Mouse (Mus musculus): ENCODE measurements around the gene Cd72. TPM values are rescaled to one million over a fixed set of nuclear protein-coding genes. Genes with fewer than 3 reads are reported as not detected.
A peak's percentile ranks its signal among the peaks of the same experiment; 100 is the strongest.

The Cd72 gene
- polyA plus RNA-seq, 1 experiment from 2014 or later = 1.1 TPM

DNA sequence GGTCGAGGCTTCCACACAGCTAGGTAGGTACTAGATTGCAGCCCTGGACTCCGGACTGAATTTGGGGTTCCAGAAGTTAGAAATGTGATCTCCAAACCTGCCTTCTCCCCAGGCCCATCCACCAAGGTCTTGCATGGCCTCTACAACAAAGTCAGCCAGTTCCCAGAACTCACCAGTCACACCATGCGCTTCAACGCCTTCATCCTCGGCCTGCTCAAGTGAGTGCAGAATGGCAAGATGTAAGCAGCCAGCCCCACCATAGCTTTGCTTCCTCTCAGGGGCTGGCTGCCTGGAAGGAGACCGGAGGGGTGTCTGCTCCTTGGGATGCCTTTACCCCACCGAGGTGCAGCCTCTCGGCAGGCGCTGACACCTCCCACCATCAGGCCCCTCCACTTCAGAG, 30.4 kb downstream of the Cd72 start:
- Histone ChIP-seq H3K9ac (no peak overlapping the region), H3K4me3 (no peak overlapping the region), H3K27ac (no peak overlapping the region), H3K36me3 (peaks cover 3% of the 10 kb centered on the region; the same call in 1 of the 2 replicates), H3K27me3 (replicated peaks) (peaks cover 78% of the 10 kb centered on the region), H3K4me2 (no peak overlapping the region), H3K9me3 (replicated peaks) (no peaks in the 10 kb centered on the region), H3K4me1 (peaks cover 16% of the 10 kb centered on the region)
- 63% methylated on average over 9 of the region's 9 CpGs for WGBS (ENCODE audit: insufficient replicate concordance)
- no peak for ATAC-seq

DNA sequence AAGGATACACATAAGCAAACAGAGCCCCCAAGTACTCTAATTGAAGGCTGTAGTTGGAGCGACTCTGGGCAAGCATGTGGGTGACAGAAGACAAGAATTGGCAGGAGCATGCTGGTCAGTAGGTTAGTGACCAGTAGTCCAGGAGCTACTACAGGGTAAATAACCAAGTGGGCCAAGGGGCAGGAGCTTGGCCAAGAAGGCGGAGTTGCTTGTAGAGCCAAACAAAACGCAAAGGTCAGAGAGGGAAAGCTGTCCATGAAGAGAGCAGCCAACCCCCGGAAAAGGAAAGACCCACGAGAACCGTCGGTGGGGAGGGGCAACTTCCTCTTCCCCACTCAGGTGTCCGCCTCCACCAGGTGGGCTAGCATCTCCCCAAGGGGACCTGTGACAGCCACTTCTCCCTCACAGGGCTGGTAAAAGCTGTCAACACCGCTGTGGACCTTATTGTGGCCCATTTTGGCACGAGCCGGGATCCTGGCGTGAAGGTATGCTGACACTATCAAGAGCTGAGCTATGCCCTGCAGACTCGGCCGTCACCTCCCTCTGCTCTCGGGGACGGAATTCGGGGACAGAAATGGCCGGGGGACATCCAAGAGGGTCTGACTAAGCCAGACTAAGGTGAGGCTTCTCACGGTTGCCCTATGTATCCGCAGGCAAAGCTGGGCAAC, 31.0 kb downstream of the Cd72 start:
- no peak overlapping the region for H3K9ac ChIP-seq
- H3K4me2 ChIP-seq = no peak overlapping the region
- no peak overlapping the region for H3K27ac ChIP-seq
- peaks cover 71% of the 10 kb centered on the region for H3K27me3 ChIP-seq (replicated peaks)
- no peak for ATAC-seq
- no peaks in the 10 kb centered on the region for H3K9me3 ChIP-seq (replicated peaks)
- H3K4me1 ChIP-seq = peaks cover 16% of the 10 kb centered on the region
- no peak overlapping the region for H3K4me3 ChIP-seq
- H3K36me3 ChIP-seq = peaks cover 3% of the 10 kb centered on the region; the same call in 1 of the 2 replicates
- WGBS (ENCODE audit: insufficient replicate concordance) = 78% methylated on average over 20 of the region's 20 CpGs

DNA sequence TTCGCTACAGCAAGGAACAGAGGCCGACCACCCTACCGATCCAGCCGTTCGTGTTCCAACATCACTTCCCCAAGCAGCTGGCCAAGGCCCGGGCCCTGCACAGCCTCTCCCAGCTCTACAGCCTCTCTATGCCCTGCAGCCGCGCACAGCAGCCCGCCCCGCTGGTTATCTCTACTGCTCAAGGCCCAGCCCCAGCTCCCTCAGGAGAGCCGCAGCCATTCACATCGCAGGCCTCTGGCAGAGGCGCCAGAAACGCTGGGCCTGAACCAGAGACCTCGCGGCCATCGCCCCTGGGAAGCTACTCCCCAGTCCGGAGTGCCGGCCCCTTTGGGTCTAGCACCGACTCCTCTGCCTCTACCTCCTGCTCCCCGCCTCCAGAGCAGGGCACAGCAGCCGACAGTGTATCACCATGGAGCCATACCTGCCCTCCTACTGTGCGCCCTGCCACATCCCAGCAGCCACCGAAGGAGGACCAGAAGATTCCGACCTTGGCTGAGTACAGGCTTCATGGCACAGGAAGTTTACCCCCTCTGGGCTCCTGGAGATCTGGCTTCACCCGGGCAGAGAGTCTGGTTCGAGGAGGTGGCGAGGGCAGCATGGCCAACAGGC, 32.7 kb downstream of the Cd72 start:
- Histone ChIP-seq H3K4me3 (no peak overlapping the region), H3K36me3 (peaks cover 3% of the 10 kb centered on the region; the same call in 1 of the 2 replicates), H3K9ac (no peak overlapping the region), H3K4me1 (peaks cover 31% of the 10 kb centered on the region), H3K27ac (no peak overlapping the region), H3K27me3 (replicated peaks) (peaks cover 55% of the 10 kb centered on the region), H3K9me3 (replicated peaks) (no peaks in the 10 kb centered on the region), H3K4me2 (no peak overlapping the region)
- WGBS (ENCODE audit: insufficient replicate concordance) = 43% methylated on average over 28 of the region's 28 CpGs
- ATAC-seq = peak; percentile 41; the same call in 1 of the 2 replicates

DNA sequence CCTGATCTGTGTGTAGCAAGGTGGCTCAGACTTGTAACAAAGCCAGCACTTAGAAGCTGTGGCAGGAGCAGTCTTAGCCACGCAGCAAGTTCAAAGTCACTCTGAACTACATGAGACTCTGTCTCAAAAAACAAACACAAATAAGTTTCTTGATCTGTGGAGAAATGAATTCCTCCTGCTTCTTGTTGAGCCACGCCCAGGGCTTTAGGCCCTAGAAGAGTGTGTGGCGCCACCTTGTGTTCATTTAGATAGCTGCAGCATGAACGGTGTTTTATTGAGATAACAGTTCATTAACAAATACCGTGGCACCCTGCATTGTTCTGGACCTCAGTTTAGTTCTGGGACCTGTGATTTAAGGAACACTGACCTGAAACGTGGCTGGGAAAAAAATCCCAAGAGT, 34.1 kb downstream of the Cd72 start:
- H3K27me3 ChIP-seq (replicated peaks) = peaks cover 40% of the 10 kb centered on the region
- H3K36me3 ChIP-seq = peaks cover 14% of the 10 kb centered on the region
- 3% methylated on average over 6 of the region's 6 CpGs for WGBS (ENCODE audit: insufficient replicate concordance)
- no peak overlapping the region for H3K27ac ChIP-seq
- H3K4me2 ChIP-seq = no peak overlapping the region
- no peak overlapping the region for H3K4me3 ChIP-seq
- H3K4me1 ChIP-seq = peaks cover 26% of the 10 kb centered on the region
- 0 out of 2 replicates have a peak, but pooled peaks cover 6% of the 10 kb centered on the region for H3K9me3 ChIP-seq (replicated peaks)
- no peak overlapping the region for H3K9ac ChIP-seq
- no peak for ATAC-seq

DNA sequence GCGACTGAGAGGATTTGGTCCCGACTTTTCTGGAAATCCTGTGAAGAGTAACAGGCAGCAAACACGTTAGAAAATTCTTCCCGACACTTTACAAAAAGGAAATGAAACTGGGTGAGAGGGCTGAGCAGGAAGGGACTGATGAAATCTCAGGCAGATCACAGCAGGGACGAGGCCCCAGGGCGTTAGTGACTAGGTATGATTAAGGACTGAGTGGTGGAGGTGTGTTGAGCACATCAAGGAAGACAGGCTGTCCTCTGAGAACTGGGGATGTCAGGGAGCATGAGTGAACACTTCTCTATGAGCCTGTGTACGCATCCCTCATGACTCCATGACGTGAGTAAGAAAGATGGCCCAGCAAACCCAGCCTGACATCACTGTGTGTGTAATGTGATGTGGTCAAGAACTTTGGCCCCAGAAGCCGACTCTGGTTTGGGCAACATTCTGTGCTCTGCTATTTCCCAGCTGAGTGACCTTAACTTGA, 34.6 kb downstream of the Cd72 start:
- H3K4me2 ChIP-seq = no peak overlapping the region
- H3K4me3 ChIP-seq = no peak overlapping the region
- 0 out of 2 replicates have a peak, but pooled peaks cover 6% of the 10 kb centered on the region for H3K9me3 ChIP-seq (replicated peaks)
- peaks cover 14% of the 10 kb centered on the region for H3K36me3 ChIP-seq
- peaks cover 36% of the 10 kb centered on the region for H3K27me3 ChIP-seq (replicated peaks)
- H3K9ac ChIP-seq = no peak overlapping the region
- H3K4me1 ChIP-seq = peaks cover 22% of the 10 kb centered on the region
- no peak overlapping the region for H3K27ac ChIP-seq
- ATAC-seq = no peak
- 45% methylated on average over 9 of the region's 9 CpGs for WGBS (ENCODE audit: insufficient replicate concordance)

DNA sequence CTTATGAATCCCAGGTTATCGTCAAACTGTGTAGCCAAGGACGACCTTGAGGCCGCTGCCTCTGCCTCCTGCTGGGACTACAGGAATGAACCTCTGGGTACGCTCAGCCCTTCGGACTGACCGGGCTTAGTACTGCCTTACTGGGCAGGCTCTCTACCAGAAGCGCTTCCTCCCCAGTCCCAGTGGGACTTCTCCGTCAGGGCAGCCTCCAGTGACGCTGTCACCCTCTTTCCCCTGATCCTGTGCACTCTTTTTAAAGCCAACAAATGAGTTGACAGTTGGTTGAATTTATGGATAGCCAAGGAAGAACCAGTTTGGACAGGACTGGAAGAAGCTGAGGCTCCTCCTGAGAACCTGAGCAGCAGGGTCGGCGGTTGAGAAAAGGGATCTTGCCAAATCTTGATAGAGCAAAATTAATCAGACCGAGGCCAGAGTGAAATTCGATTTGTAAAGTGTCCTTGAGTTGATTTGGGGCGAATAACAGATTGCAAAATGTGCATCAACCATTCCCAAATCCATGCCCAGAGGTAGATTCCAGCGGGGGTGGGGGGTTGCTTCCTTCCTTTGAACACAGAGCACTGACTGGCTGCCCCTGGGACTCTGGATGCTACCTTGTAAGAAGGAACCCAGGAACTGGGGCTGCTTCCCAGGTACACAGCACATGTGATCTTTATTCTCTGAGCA, 35.3 kb downstream of the Cd72 start:
- Histone ChIP-seq H3K4me3 (no peak overlapping the region), H3K4me2 (no peak overlapping the region), H3K27me3 (replicated peaks) (peaks cover 28% of the 10 kb centered on the region), H3K9ac (no peak overlapping the region), H3K27ac (no peak overlapping the region), H3K4me1 (peaks cover 22% of the 10 kb centered on the region), H3K9me3 (replicated peaks) (0 out of 2 replicates have a peak, but pooled peaks cover 6% of the 10 kb centered on the region), H3K36me3 (peaks cover 12% of the 10 kb centered on the region)
- ATAC-seq = no peak
- WGBS (ENCODE audit: insufficient replicate concordance) = 48% methylated on average over 15 of the region's 15 CpGs

DNA sequence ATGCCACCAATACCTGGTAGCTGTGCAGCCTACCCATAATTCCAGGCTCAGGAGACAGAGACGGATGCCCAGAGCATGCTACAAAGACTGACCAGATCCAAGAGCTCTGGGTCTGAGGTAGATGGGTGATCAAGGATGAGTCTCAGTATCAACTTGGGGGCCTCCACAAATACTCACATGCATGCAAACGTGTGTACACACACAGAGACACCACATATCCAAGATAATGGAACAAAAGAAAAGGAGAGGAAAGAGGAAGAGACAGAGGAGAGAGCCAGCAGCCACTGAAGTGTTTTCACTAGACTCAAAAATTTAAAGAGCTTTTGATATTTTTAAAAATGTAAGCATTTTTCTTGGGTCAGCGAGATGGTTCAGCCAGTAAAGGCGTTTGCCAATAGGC, 36.0 kb downstream of the Cd72 start:
- no peak overlapping the region for H3K9ac ChIP-seq
- peaks cover 11% of the 10 kb centered on the region for H3K36me3 ChIP-seq
- H3K27me3 ChIP-seq (replicated peaks) = peaks cover 22% of the 10 kb centered on the region
- no peak overlapping the region for H3K4me2 ChIP-seq
- ATAC-seq = no peak
- H3K4me3 ChIP-seq = no peak overlapping the region
- no peak overlapping the region for H3K27ac ChIP-seq
- WGBS (ENCODE audit: insufficient replicate concordance) = 59% methylated on average over 4 of the region's 4 CpGs
- H3K4me1 ChIP-seq = peaks cover 24% of the 10 kb centered on the region
- H3K9me3 ChIP-seq (replicated peaks) = 0 out of 2 replicates have a peak, but pooled peaks cover 6% of the 10 kb centered on the region

DNA sequence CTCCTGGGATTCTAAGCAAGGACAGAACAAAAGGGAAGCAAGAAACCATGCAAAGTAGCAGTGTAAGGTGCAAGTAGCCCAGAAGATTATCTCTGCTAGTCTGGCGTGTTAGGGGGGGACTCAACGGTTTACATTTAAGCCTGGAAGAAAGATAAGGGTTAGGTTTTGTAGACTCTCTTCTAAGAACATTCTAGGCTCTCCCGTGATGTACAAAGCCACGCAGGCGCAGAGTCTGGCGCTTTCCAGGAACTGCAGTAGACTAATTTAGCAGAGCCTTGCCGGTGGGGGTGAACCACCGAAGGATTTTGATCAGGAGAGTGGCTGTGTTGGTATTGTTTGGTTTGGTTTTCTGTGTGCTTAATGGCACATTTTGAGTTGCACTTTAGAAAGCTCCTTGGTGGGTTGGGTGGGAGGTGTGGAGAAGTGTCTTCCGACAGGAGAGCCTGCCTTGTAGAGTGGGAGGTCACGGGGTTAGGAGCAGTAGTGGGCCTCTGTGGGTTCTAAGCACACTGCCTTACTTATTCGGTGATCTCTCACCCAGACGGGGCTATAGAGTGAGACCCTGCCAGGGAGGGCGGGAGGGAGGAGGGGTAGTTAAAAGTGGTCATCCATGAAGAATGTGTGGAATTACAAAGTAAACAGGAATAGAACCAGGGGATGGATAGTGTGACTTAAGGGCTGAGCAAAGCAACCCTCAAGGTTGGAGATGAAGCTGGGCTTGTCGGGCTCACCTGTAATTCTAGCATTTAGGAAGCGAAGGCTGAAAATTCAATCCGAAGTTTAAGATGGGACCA, 37.0 kb downstream of the Cd72 start:
- H3K9ac ChIP-seq = no peak overlapping the region
- peaks cover 26% of the 10 kb centered on the region for H3K4me1 ChIP-seq
- H3K4me2 ChIP-seq = peak overlapping the region; percentile 34; the same call in 1 of the 2 replicates
- WGBS (ENCODE audit: insufficient replicate concordance) = 49% methylated on average over 16 of the region's 16 CpGs
- H3K36me3 ChIP-seq = peaks cover 11% of the 10 kb centered on the region
- no peak overlapping the region for H3K4me3 ChIP-seq
- H3K9me3 ChIP-seq (replicated peaks) = 0 out of 2 replicates have a peak, but pooled peaks cover 6% of the 10 kb centered on the region
- peak; percentile 64; the same call in 1 of the 2 replicates for ATAC-seq
- H3K27ac ChIP-seq = peak overlapping the region; percentile 53
- H3K27me3 ChIP-seq (replicated peaks) = peaks cover 13% of the 10 kb centered on the region

DNA sequence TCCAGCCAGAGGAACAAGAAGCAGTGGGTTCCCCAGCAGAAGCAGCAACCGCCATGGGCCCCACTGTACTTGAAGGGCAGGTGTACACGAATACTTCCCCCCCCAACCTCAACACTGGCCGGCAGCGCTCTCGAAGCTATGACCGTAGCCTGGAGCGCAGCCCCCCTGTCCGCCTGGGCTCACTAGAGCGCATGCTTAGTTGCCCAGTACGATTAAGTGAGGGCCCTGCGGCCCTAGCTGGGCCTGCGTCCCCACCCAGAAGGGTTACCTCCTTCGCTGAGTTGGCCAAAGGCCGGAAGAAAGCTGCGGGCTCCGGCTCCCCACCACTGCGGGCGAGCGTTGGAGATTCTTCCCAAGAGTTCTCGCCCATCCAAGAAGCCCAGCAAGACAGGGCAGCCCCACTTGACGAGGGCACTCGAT, 38.3 kb downstream of the Cd72 start:
- H3K4me2 ChIP-seq = no peak overlapping the region
- WGBS (ENCODE audit: insufficient replicate concordance) = 85% methylated on average over 22 of the region's 22 CpGs
- no peak overlapping the region for H3K4me3 ChIP-seq

DNA sequence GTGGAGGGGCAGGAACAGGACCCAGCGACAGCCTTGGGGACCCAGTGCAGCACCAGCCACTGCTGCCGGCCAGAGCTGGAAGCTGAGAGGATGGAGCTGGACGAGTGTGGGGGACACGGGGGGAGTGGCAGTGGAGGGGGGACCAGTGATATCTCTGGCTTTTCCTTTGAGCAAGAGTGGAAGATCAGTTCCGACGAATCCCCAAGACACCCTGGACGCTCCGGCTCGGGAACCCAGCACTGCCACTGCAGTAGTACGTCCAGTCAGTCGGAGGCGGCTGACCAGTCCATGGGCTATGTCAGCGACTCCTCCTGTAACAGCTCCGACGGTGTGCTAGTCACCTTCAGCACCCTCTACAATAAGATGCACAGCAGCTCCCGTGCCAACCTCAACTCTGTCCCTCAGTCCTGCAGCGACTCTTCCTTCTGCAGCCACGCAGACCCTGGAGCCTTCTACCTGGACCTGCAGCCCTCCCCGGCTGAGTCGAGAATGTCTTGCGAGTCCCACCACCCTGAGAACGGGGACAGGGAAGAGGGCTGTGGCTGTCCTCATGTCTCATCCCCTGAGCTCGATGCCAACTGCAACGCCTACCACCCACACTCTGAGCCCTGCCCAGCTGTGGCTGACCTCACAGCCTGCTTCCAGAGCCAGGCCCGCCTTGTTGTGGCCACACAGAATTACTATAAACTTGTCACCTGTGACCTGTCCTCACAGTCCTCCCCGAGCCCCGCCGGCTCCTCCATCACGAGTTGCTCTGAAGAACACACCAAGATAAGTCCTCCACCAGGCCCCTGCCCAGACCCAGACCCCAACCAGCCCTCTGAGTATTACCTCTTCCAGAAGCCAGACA, 39.0 kb downstream of the Cd72 start:
- ATAC-seq = no peak

More for the DNA sequence above, 38.3 kb downstream of the Cd72 start:
- 0 out of 2 replicates have a peak, but pooled peaks cover 6% of the 10 kb centered on the region for H3K9me3 ChIP-seq (replicated peaks)
- no peak for ATAC-seq
- H3K36me3 ChIP-seq = peaks cover 11% of the 10 kb centered on the region
- no peak overlapping the region for H3K9ac ChIP-seq
- no peaks in the 10 kb centered on the region for H3K27me3 ChIP-seq (replicated peaks)
- H3K27ac ChIP-seq = no peak overlapping the region
- H3K4me1 ChIP-seq = peaks cover 26% of the 10 kb centered on the region

More for the DNA sequence above, 39.0 kb downstream of the Cd72 start:
- WGBS (ENCODE audit: insufficient replicate concordance) = 78% methylated on average over 29 of the region's 29 CpGs
- H3K9me3 ChIP-seq (replicated peaks) = 0 out of 2 replicates have a peak, but pooled peaks cover 6% of the 10 kb centered on the region
- no peak overlapping the region for H3K4me3 ChIP-seq
- peaks cover 26% of the 10 kb centered on the region for H3K4me1 ChIP-seq
- H3K36me3 ChIP-seq = peaks cover 11% of the 10 kb centered on the region
- no peak overlapping the region for H3K27ac ChIP-seq
- H3K4me2 ChIP-seq = no peak overlapping the region
- no peak overlapping the region for H3K9ac ChIP-seq
- no peaks in the 10 kb centered on the region for H3K27me3 ChIP-seq (replicated peaks)
